Mouse (Mus musculus) hindbrain, embryonic 12.5 days (tissue): ENCODE data around the gene BC053393. TPM values are rescaled to one million over a fixed set of nuclear protein-coding genes. Genes with fewer than 3 reads are reported as not detected.

Experiments used
- ATAC-seq: fragments of 200-750 bp; cut with Nextera tagmentation; 2 replicates; pipeline ENCODE4 v1.8.0; 2017; ENCODE audit warnings: moderate TSS enrichment; ENCODE audit not compliant: low FRiP score
- H3K27ac ChIP-seq: fragments of 300-500 bp; sonication (generic); 2 replicates; pipeline ENCODE4 v1.5.1; 2016; ENCODE audit warnings: mild to moderate bottlenecking
- H3K27me3 ChIP-seq: fragments of 300-500 bp; sonication (generic); 2 replicates; pipeline ENCODE4 v1.6.1; 2016; ENCODE audit warnings: mild to moderate bottlenecking
- H3K36me3 ChIP-seq: fragments of 300-500 bp; sonication (generic); 2 replicates; pipeline ENCODE4 v1.6.1; 2016; ENCODE audit warnings: mild to moderate bottlenecking
- H3K4me1 ChIP-seq: fragments of 300-500 bp; sonication (generic); 2 replicates; pipeline ENCODE4 v1.6.1; 2016
- H3K4me2 ChIP-seq: fragments of 300-500 bp; sonication (generic); replicated peaks from 2 replicates; pipeline ENCODE4 v1.6.1; 2016; ENCODE audit warnings: mild to moderate bottlenecking
- H3K4me3 ChIP-seq: fragments of 300-500 bp; sonication (generic); 2 replicates; pipeline ENCODE4 v1.5.1; 2016; ENCODE audit warnings: mild to moderate bottlenecking
- H3K9ac ChIP-seq: fragments of 300-500 bp; sonication (generic); 2 replicates; pipeline ENCODE4 v1.6.1; 2016; ENCODE audit warnings: mild to moderate bottlenecking, moderate library complexity
- H3K9me3 ChIP-seq: fragments of 300-500 bp; sonication (generic); replicated peaks from 2 replicates; pipeline ENCODE4 v1.6.1; 2016; ENCODE audit warnings: mild to moderate bottlenecking
- WGBS: fragments of 180-500 bp; shearing (Covaris S2); methylation state at CpG from one replicate; pipeline ENCODE4 v1.1.7; 2016; 5-methylcytosine and 5-hydroxymethylcytosine counted together
- polyA plus RNA-seq: library from polyadenylated mRNA; unstranded; fragments of >200 nt; fragmentation: Nextera tagmentation; extraction: Ambion mirVana; gene quantifications from 2 replicates; pipeline ENCODE4 v1.2.1, GENCODE M21; 2016

Gene BC053393
- not detected in 2 replicates for polyA plus RNA-seq

- Histone ChIP-seq H3K4me1 (no peaks in the 10 kb centered on the region), H3K9ac (no peak within 1 kb of the TSS), H3K36me3 (no peaks in the 10 kb centered on the region), H3K4me2 (no peak within 1 kb of the TSS), H3K27ac (no peak within 1 kb of the TSS), H3K27me3 (no peaks in the 10 kb centered on the region), H3K4me3 (no peak within 1 kb of the TSS), H3K9me3 (no peaks in the 10 kb centered on the region)
- WGBS = 67% methylated on average over 1 of the region's 1 CpGs
- no peak for ATAC-seq
Observed at GRCm38 (mm10) chr11:46571327-46571726, at the start of gene BC053393. BC053393 (plus strand) TSS chr11:46571536.

- 88% methylated on average over 3 of the region's 3 CpGs for WGBS
- H3K36me3 ChIP-seq = no peaks in the 10 kb centered on the region
- ATAC-seq = no peak
Observed at GRCm38 (mm10) chr11:46522719-46523118, 48.6 kb upstream of the BC053393 start.

GRCm38 (mm10) chr11:46523912-46524311 lies 47.4 kb upstream of the BC053393 start, which contains the start of gene Gm12169:
Gm12169 (plus strand) TSS chr11:46524212.
- H3K27me3 ChIP-seq = no peaks in the 10 kb centered on the region
- no peaks in the 10 kb centered on the region for H3K4me1 ChIP-seq
- H3K9me3 ChIP-seq = no peaks in the 10 kb centered on the region
- no peaks in the 10 kb centered on the region for H3K36me3 ChIP-seq
- no peak within 1 kb of the TSS for H3K4me2 ChIP-seq
- no peak within 1 kb of the TSS for H3K27ac ChIP-seq
- H3K4me3 ChIP-seq = no peak within 1 kb of the TSS
- H3K9ac ChIP-seq = no peak within 1 kb of the TSS
- 96% methylated on average over 2 of the region's 2 CpGs for WGBS
- ATAC-seq = no peak

More at GRCm38 (mm10) chr11:46522719-46523118, 48.6 kb upstream of the BC053393 start:
- Histone ChIP-seq H3K27me3 (no peaks in the 10 kb centered on the region), H3K9me3 (no peaks in the 10 kb centered on the region), H3K4me3 (no peak overlapping the region), H3K27ac (no peak overlapping the region), H3K4me2 (no peak overlapping the region), H3K9ac (no peak overlapping the region), H3K4me1 (no peaks in the 10 kb centered on the region)

DNA sequence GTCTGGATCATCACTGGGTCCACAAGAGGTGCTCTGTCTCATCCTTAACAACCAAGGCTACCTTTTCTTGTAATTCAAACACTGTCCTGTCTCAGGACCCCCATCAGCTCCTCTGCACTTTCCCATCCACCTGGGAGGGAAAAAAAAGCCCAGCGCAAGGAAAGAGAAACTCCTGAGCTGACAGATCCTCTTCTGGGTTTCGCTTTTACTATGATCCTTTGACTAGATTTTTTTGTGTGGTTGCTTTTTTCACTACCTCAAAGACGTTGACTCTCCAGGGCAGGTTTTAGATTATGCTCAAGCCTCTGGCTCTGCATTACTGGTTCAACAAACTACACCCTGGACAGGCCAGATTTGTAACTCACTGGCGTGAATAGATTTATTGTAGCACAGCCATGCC lies 41.2 kb upstream of the BC053393 start:
- no peak overlapping the region for H3K4me2 ChIP-seq
- no peak overlapping the region for H3K4me3 ChIP-seq
- no peaks in the 10 kb centered on the region for H3K9me3 ChIP-seq
- no peak overlapping the region for H3K27ac ChIP-seq
- 84% methylated on average over 4 of the region's 4 CpGs for WGBS
- no peaks in the 10 kb centered on the region for H3K27me3 ChIP-seq
- no peak overlapping the region for H3K9ac ChIP-seq
- H3K36me3 ChIP-seq = no peaks in the 10 kb centered on the region
- no peaks in the 10 kb centered on the region for H3K4me1 ChIP-seq
- ATAC-seq = no peak

DNA sequence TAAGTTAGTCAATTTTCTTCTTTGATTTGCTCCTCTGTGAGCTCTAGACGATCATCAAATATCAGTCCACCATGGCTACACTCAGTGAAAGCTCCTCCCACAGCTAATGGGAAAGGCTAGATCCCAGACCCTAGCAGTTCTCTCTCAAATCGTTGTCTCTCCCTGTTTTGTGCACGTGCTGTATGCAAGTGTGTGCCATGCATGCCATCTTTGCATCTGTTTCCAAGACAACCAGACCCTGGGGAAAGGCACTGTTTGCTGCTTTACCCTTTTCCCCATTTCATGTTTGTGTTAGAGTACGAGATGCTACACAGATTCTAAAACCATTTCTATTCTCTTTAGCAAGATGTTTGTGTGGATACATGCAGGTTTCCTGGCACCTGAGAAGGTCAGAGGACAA lies 34.4 kb upstream of the BC053393 start:
- 74% methylated on average over 4 of the region's 4 CpGs for WGBS
- H3K4me2 ChIP-seq = no peak overlapping the region

GRCm38 (mm10) chr11:46543530-46543929 lies 27.8 kb upstream of the BC053393 start:
- Histone ChIP-seq H3K27ac (no peak overlapping the region), H3K4me1 (no peaks in the 10 kb centered on the region), H3K36me3 (no peaks in the 10 kb centered on the region), H3K4me3 (no peak overlapping the region), H3K4me2 (no peak overlapping the region), H3K9ac (no peak overlapping the region), H3K27me3 (no peaks in the 10 kb centered on the region), H3K9me3 (no peaks in the 10 kb centered on the region)
- WGBS = 90% methylated on average over 2 of the region's 2 CpGs
- no peak for ATAC-seq

More for the DNA sequence above, 34.4 kb upstream of the BC053393 start:
- H3K4me1 ChIP-seq = no peaks in the 10 kb centered on the region
- H3K27ac ChIP-seq = no peak overlapping the region
- no peak for ATAC-seq
- H3K36me3 ChIP-seq = no peaks in the 10 kb centered on the region
- H3K4me3 ChIP-seq = no peak overlapping the region
- H3K9ac ChIP-seq = no peak overlapping the region
- no peaks in the 10 kb centered on the region for H3K27me3 ChIP-seq
- no peaks in the 10 kb centered on the region for H3K9me3 ChIP-seq

GRCm38 (mm10) chr11:46549721-46550120 lies 21.6 kb upstream of the BC053393 start:
- no peak overlapping the region for H3K9ac ChIP-seq
- H3K36me3 ChIP-seq = no peaks in the 10 kb centered on the region
- 85% methylated on average over 4 of the region's 4 CpGs for WGBS
- H3K4me2 ChIP-seq = no peak overlapping the region
- no peaks in the 10 kb centered on the region for H3K27me3 ChIP-seq
- H3K9me3 ChIP-seq = no peaks in the 10 kb centered on the region
- ATAC-seq = no peak
- no peaks in the 10 kb centered on the region for H3K4me1 ChIP-seq
- H3K27ac ChIP-seq = no peak overlapping the region
- H3K4me3 ChIP-seq = no peak overlapping the region

DNA sequence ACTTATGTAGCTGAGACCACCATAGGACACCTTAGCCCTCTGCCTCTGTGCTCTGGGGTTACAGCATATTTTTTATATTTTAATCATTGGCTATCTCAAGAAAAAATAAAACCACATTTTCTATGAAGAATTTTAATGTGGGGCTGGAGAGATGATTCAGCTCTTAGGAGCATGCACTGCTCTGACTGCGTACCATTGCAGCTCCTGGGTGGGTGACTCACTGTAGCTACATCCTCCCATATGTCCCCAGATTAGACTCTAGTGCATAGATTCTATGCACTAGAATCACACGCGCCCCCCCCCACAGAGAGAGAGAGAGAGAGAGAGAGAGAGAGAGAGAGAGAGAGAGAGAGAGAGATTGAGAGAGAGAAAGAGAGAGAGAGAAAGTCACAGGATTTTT lies 18.6 kb upstream of the BC053393 start:
- 87% methylated on average over 3 of the region's 3 CpGs for WGBS
- H3K4me1 ChIP-seq = no peaks in the 10 kb centered on the region
- H3K27me3 ChIP-seq = no peaks in the 10 kb centered on the region
- H3K27ac ChIP-seq = no peak overlapping the region
- H3K9ac ChIP-seq = no peak overlapping the region
- no peak for ATAC-seq
- no peaks in the 10 kb centered on the region for H3K36me3 ChIP-seq
- H3K4me2 ChIP-seq = no peak overlapping the region
- no peaks in the 10 kb centered on the region for H3K9me3 ChIP-seq
- no peak overlapping the region for H3K4me3 ChIP-seq

DNA sequence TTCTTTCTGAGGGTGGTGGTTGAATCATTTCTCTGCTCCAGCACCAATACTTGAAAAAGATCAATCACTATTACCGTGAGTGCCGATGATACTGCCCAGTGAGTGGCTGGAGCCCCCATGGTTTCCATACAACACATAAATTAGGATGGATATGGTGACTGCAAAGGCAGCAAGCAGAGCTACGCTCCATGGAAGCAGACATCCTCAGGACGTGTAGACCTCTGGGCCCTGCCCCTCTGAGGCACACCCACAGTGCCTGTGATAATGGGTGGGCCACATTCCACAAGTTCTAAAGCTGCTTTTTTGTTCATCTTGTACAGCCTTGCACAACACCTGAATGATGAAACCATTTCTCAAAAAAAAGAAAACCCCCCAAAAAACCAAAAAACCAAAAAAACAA lies 10.2 kb upstream of the BC053393 start:
- no peak for ATAC-seq
- Histone ChIP-seq H3K4me3 (no peak overlapping the region), H3K36me3 (no peaks in the 10 kb centered on the region), H3K27ac (no peak overlapping the region), H3K4me2 (no peak overlapping the region), H3K27me3 (no peaks in the 10 kb centered on the region), H3K9me3 (no peaks in the 10 kb centered on the region), H3K4me1 (no peaks in the 10 kb centered on the region), H3K9ac (no peak overlapping the region)
- 79% methylated on average over 4 of the region's 4 CpGs for WGBS

GRCm38 (mm10) chr11:46564671-46565070 lies 6.7 kb upstream of the BC053393 start:
- 82% methylated on average over 1 of the region's 1 CpGs for WGBS
- Histone ChIP-seq H3K9me3 (no peaks in the 10 kb centered on the region), H3K4me2 (no peak overlapping the region), H3K4me1 (no peaks in the 10 kb centered on the region), H3K4me3 (no peak overlapping the region), H3K27ac (no peak overlapping the region), H3K36me3 (no peaks in the 10 kb centered on the region), H3K27me3 (no peaks in the 10 kb centered on the region), H3K9ac (no peak overlapping the region)
- ATAC-seq = no peak

DNA sequence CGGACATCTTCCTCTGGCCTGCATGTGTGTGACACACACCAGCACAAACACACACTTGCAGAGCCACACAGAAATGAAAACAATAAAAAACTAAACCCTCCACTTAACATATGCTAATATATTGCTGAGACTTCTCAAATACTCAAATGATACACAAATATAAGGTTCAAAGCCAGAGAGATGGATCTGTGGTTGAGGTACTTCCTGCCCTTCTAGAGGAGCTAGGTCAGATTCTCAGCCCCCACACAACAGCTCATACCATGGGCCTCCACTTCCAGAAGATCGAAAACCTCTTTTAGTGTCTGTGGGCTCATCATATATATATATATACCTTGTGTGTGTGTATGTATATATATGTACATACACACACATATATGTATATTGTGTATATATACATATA lies 5.4 kb upstream of the BC053393 start:
- Histone ChIP-seq H3K36me3 (no peaks in the 10 kb centered on the region), H3K27ac (no peak overlapping the region), H3K4me3 (no peak overlapping the region), H3K9me3 (no peaks in the 10 kb centered on the region), H3K4me1 (no peaks in the 10 kb centered on the region), H3K9ac (no peak overlapping the region), H3K4me2 (no peak overlapping the region), H3K27me3 (no peaks in the 10 kb centered on the region)
- no peak for ATAC-seq
- 93% methylated on average over 2 of the region's 2 CpGs for WGBS

DNA sequence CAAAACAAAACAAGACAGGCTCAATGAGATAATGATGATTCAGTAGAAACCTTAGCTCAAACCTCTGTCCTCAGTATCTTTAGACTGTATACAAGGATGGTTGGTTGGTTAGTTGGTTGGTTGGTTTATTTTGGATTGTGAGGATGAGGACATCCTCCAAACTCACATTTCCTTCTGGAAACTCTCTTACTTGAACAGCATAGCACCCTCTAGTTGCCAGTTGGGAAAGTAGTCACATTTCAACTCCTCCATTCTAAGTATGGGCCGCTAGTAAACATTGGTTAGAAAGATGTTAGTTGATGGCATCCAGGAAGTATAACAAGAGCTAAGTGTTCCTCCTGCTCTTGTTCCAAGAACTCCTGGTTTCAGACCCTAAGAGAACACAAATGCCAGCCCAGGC lies 2.2 kb upstream of the BC053393 start:
- Histone ChIP-seq H3K9ac (no peak overlapping the region), H3K4me2 (no peak overlapping the region), H3K9me3 (no peaks in the 10 kb centered on the region), H3K4me3 (no peak overlapping the region), H3K4me1 (no peaks in the 10 kb centered on the region), H3K36me3 (no peaks in the 10 kb centered on the region), H3K27me3 (no peaks in the 10 kb centered on the region), H3K27ac (no peak overlapping the region)
- no peak for ATAC-seq
- WGBS = 72% methylated on average over 1 of the region's 1 CpGs

- WGBS = 64% methylated on average over 5 of the region's 5 CpGs
- H3K4me2 ChIP-seq = no peak overlapping the region
- H3K36me3 ChIP-seq = no peaks in the 10 kb centered on the region
- no peaks in the 10 kb centered on the region for H3K27me3 ChIP-seq
- H3K4me3 ChIP-seq = no peak overlapping the region
- no peaks in the 10 kb centered on the region for H3K9me3 ChIP-seq
- H3K9ac ChIP-seq = no peak overlapping the region
- H3K4me1 ChIP-seq = no peaks in the 10 kb centered on the region
- no peak for ATAC-seq
- H3K27ac ChIP-seq = no peak overlapping the region
Observed at GRCm38 (mm10) chr11:46578771-46579281, 7.5 kb downstream of the BC053393 start.
